Mouse (Mus musculus) adrenal gland, adult 10 weeks (tissue): ENCODE results near the gene Ano7. TPM values are rescaled to one million over a fixed set of nuclear protein-coding genes. Genes with fewer than 3 reads are reported as not detected.

Experiments
- polyA plus RNA-seq: library from polyadenylated mRNA; stranded (reverse); fragments of 350-450 nt; fragmentation: Illumina TruSeq; extraction: RNeasy Lipid Tissue Mini Kit (QIAGEN cat#74804); gene quantifications from one replicate; pipeline ENCODE4 v1.2.3, GENCODE M21; 2014; ENCODE audit warnings: low read depth, low replicate concordance

Ano7 gene
- not detected for polyA plus RNA-seq

GRCm38 (mm10) chr1:93373665-93374064 lies at the start of gene Ano7:
Ano7 (plus strand) TSS chr1:93373930.

GRCm38 (mm10) chr1:93342648-93343503 lies 30.9 kb upstream of the Ano7 start, which contains the start of the genes Ppp1r7 and Pask:
Ppp1r7 (plus strand) TSS chr1:93342854.
Pask (minus strand) TSS chr1:93343482.

Other genes with a start within 250 kb of the Ano7 start
- gene Agxt, start 238.7 kb upstream of the Ano7 start, polyA plus RNA-seq, result not detected
- gene 2310007B03Rik, start 213.0 kb upstream of the Ano7 start, polyA plus RNA-seq, result not detected
- gene Crocc2, start 205.2 kb upstream of the Ano7 start, polyA plus RNA-seq, result not detected
- 20.2 TPM for gene Sned1, start 138.1 kb upstream of the Ano7 start, polyA plus RNA-seq
- gene Mterf4, start 68.0 kb upstream of the Ano7 start, polyA plus RNA-seq, result 24.6 TPM
- 121 TPM for gene Ppp1r7, start 31.1 kb upstream of the Ano7 start, polyA plus RNA-seq
- gene Pask, start 30.4 kb upstream of the Ano7 start, polyA plus RNA-seq, result 1.7 TPM
- gene Hdlbp, start 104.9 kb downstream of the Ano7 start, polyA plus RNA-seq, result 203 TPM
- gene Farp2, start 138.1 kb downstream of the Ano7 start, polyA plus RNA-seq, result 10.0 TPM